Mouse (Mus musculus): ENCODE measurements at regions not wholly inside any gene's neighbourhood (a gene's known extent, or its start where the extent isn't known, plus 50 kb on each side); places are given as distances from the start of the nearest gene placed in this dataset.

DNA sequence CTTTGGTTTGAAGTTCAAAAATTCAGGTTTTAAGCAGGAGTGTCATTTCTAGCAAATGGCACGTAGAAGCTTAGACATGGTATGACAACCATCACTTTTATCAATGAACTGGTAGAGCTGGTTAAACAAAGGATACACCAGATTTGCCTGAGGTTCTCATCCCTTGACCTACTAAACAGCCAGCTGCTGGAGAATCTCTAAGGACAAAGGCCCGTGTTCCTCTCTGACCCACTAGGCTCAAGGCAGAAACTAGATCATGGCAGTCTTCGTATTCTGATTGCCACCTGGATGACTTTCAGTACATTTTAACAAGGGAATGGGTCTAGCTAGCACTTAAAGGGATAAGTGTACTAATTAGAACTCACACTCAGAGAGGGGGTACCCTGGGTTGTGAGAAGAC, 155.2 kb upstream of the Bcl6 start:
- Histone ChIP-seq H3K27ac (replicated peaks) (no peak overlapping the region), H3K36me3 (no peaks in the 10 kb centered on the region), H3K27me3 (ENCODE audit: low read depth, poor library complexity, severe bottlenecking) (no peaks in the 10 kb centered on the region), H3K9me3 (replicated peaks) (no peaks in the 10 kb centered on the region), H3K4me3 (no peak overlapping the region), H3K4me1 (no peaks in the 10 kb centered on the region)
- WGBS: 89% methylated on average over 3 of the region's 3 CpGs
- DNase-seq (ENCODE audit: low spot score): no peak

GRCm38 (mm10) chr16:24142915-24143541, 154.4 kb upstream of the Bcl6 start:
- H3K27ac ChIP-seq (replicated peaks): no peak overlapping the region
- no peaks in the 10 kb centered on the region for H3K9me3 ChIP-seq (replicated peaks)
- WGBS: 79% methylated on average over 5 of the region's 5 CpGs
- no peak for DNase-seq (ENCODE audit: low spot score)
- no peaks in the 10 kb centered on the region for H3K36me3 ChIP-seq
- H3K4me3 ChIP-seq: no peak overlapping the region
- no peaks in the 10 kb centered on the region for H3K4me1 ChIP-seq
- H3K27me3 ChIP-seq (ENCODE audit: low read depth, poor library complexity, severe bottlenecking): no peaks in the 10 kb centered on the region

- Histone ChIP-seq H3K36me3 (no peaks in the 10 kb centered on the region), H3K27ac (replicated peaks) (no peak overlapping the region), H3K9me3 (replicated peaks) (no peaks in the 10 kb centered on the region), H3K4me1 (peaks cover 8% of the 10 kb centered on the region), H3K4me3 (no peak overlapping the region), H3K27me3 (ENCODE audit: low read depth, poor library complexity, severe bottlenecking) (no peaks in the 10 kb centered on the region)
- WGBS: 84% methylated on average over 3 of the region's 3 CpGs
- no peak for DNase-seq (ENCODE audit: low spot score)
Observed at GRCm38 (mm10) chr16:24139109-24139508, 150.5 kb upstream of the Bcl6 start.

DNA sequence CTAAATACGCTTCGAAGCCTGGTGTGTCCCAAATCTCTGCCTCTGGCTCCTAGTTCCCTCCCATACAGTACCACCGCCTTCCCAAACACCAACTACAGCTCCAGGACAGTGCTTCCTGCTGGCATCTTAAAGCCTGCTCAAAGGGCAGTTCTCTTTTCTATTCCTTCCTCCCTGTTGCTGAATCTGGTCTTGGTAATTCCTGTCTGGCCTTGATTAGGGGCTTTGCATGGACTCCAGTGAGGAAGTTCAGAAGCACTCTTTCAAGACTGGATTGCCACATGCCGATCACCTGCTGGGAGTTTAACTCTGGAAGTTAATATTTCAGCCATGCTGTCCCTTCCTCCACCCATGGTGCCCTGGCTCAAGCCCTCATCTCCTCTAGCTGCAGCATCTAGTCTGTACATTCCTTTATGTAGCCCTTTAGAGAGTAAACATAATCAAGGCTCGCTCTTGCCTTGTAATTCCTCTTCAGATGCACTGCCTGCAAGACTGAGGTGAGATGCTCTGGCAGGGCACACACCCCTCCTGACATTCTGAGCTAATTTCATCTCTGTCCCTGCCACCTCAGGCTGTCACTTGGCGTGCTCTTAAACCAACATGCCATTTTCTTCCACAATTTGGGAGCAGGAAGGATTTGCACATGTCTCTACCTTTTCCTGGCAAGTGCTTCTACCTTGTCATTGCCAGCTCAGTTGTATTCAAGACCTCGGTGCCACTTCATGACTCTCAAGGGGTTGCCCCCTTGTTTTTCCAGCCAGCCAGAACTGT, 148.8 kb upstream of the Bcl6 start:
- Histone ChIP-seq H3K4me3 (no peak overlapping the region), H3K9me3 (replicated peaks) (no peaks in the 10 kb centered on the region), H3K36me3 (no peaks in the 10 kb centered on the region), H3K4me1 (peaks cover 15% of the 10 kb centered on the region), H3K27ac (replicated peaks) (no peak overlapping the region), H3K27me3 (ENCODE audit: low read depth, poor library complexity, severe bottlenecking) (no peaks in the 10 kb centered on the region)
- WGBS: 79% methylated on average over 7 of the region's 7 CpGs
- no peak for DNase-seq (ENCODE audit: low spot score)

- Histone ChIP-seq H3K4me1 (peaks cover 15% of the 10 kb centered on the region), H3K27me3 (ENCODE audit: low read depth, poor library complexity, severe bottlenecking) (no peaks in the 10 kb centered on the region), H3K9me3 (replicated peaks) (no peaks in the 10 kb centered on the region), H3K4me3 (no peak overlapping the region), H3K36me3 (no peaks in the 10 kb centered on the region), H3K27ac (replicated peaks) (no peak overlapping the region)
- no peak for DNase-seq (ENCODE audit: low spot score)
- 74% methylated on average over 5 of the region's 5 CpGs for WGBS
Observed at GRCm38 (mm10) chr16:24136483-24137148, 148.0 kb upstream of the Bcl6 start.

- 96% methylated on average over 5 of the region's 5 CpGs for WGBS
Observed at GRCm38 (mm10) chr16:24135841-24136240, 147.2 kb upstream of the Bcl6 start.

DNA sequence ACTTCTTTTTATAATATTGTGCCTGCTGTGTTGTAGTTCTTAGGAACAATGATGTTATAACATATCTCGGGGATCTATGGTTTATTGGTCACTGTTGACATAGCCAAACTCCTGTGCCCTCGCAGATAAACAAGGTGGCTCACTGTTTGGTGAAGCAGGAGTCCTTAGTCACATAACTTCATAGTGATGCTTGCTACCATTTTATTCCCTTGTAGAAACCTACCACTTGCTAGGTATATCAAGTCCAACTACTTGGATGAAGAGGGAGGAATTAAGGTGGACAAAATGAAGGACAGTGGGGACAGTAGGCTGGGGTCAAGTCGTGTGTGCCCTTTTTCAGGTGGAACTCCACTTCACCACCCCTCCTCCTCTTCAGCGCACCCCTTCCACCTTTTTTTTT, 146.7 kb upstream of the Bcl6 start:
- no peak overlapping the region for H3K4me3 ChIP-seq
- DNase-seq (ENCODE audit: low spot score): no peak
- 96% methylated on average over 4 of the region's 4 CpGs for WGBS
- no peak overlapping the region for H3K27ac ChIP-seq (replicated peaks)
- no peaks in the 10 kb centered on the region for H3K9me3 ChIP-seq (replicated peaks)
- no peaks in the 10 kb centered on the region for H3K27me3 ChIP-seq (ENCODE audit: low read depth, poor library complexity, severe bottlenecking)
- peaks cover 15% of the 10 kb centered on the region for H3K4me1 ChIP-seq
- H3K36me3 ChIP-seq: no peaks in the 10 kb centered on the region

More at GRCm38 (mm10) chr16:24135841-24136240, 147.2 kb upstream of the Bcl6 start:
- no peak overlapping the region for H3K27ac ChIP-seq (replicated peaks)
- H3K36me3 ChIP-seq: no peaks in the 10 kb centered on the region
- H3K4me3 ChIP-seq: no peak overlapping the region
- no peaks in the 10 kb centered on the region for H3K9me3 ChIP-seq (replicated peaks)
- H3K27me3 ChIP-seq (ENCODE audit: low read depth, poor library complexity, severe bottlenecking): no peaks in the 10 kb centered on the region
- DNase-seq (ENCODE audit: low spot score): no peak
- H3K4me1 ChIP-seq: peaks cover 15% of the 10 kb centered on the region

- Histone ChIP-seq H3K27ac (replicated peaks) (no peak overlapping the region), H3K9me3 (replicated peaks) (no peaks in the 10 kb centered on the region), H3K36me3 (no peaks in the 10 kb centered on the region), H3K4me3 (no peak overlapping the region), H3K27me3 (ENCODE audit: low read depth, poor library complexity, severe bottlenecking) (no peaks in the 10 kb centered on the region), H3K4me1 (peaks cover 15% of the 10 kb centered on the region)
- no peak for DNase-seq (ENCODE audit: low spot score)
- WGBS: 85% methylated on average over 4 of the region's 4 CpGs
Observed at GRCm38 (mm10) chr16:24134486-24135050, 145.9 kb upstream of the Bcl6 start.

DNA sequence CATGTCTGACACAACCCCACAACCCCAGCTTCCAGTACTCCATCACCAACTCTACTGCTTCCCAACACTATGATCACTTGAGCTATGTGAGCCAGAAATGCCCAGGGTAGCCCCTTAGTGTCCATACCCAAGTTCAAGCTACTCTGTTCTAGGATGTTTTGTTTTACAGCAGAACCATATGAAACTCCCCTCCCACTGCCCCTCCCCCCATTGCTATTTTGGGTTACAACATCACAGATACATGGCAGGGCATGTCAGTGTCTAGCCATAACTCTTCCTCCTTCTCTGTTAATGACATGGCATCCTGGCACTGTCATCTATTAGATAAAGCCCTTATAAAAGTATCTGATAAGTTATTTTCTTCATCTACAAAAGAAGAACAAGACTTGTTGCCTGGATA, 142.0 kb upstream of the Bcl6 start:
- DNase-seq (ENCODE audit: low spot score): no peak
- H3K27me3 ChIP-seq (ENCODE audit: low read depth, poor library complexity, severe bottlenecking): no peaks in the 10 kb centered on the region
- no peak overlapping the region for H3K27ac ChIP-seq (replicated peaks)
- peaks cover 18% of the 10 kb centered on the region for H3K4me1 ChIP-seq
- no peaks in the 10 kb centered on the region for H3K36me3 ChIP-seq
- no peaks in the 10 kb centered on the region for H3K9me3 ChIP-seq (replicated peaks)
- no peak overlapping the region for H3K4me3 ChIP-seq

DNA sequence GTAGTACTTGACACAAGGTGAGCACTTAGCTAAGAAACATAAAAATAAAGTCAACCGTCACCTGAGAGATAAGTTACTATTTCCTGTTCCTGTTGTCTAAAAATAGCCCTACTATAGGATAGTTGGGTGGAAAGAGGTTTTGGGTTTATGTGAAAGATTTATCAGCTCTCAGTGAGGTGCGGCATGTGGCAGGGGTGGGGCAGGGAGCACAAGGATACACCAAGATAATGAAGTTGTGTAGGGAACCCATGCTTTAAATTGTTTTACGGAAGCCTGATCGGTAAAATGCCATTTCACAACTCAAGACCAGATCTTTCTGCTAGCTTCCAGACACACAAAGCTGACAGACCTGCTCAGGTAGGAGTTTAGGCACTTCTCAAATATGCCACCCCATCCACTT, 141.0 kb upstream of the Bcl6 start:
- H3K9me3 ChIP-seq (replicated peaks): no peaks in the 10 kb centered on the region
- H3K36me3 ChIP-seq: no peaks in the 10 kb centered on the region
- H3K27ac ChIP-seq (replicated peaks): no peak overlapping the region
- H3K27me3 ChIP-seq (ENCODE audit: low read depth, poor library complexity, severe bottlenecking): no peaks in the 10 kb centered on the region
- peaks cover 18% of the 10 kb centered on the region for H3K4me1 ChIP-seq
- 96% methylated on average over 4 of the region's 4 CpGs for WGBS
- DNase-seq (ENCODE audit: low spot score): no peak
- H3K4me3 ChIP-seq: no peak overlapping the region

- H3K4me1 ChIP-seq: peaks cover 10% of the 10 kb centered on the region
- H3K36me3 ChIP-seq: no peaks in the 10 kb centered on the region
- H3K4me3 ChIP-seq: no peak overlapping the region
- no peak for DNase-seq (ENCODE audit: low spot score)
- H3K9me3 ChIP-seq (replicated peaks): no peaks in the 10 kb centered on the region
- 38% methylated on average over 3 of the region's 3 CpGs for WGBS
- H3K27me3 ChIP-seq (ENCODE audit: low read depth, poor library complexity, severe bottlenecking): no peaks in the 10 kb centered on the region
- H3K27ac ChIP-seq (replicated peaks): no peak overlapping the region
Observed at GRCm38 (mm10) chr16:24128566-24128965, 139.9 kb upstream of the Bcl6 start.

GRCm38 (mm10) chr16:24124766-24125165, 136.1 kb upstream of the Bcl6 start:
- no peak for DNase-seq (ENCODE audit: low spot score)
- WGBS: 91% methylated on average over 5 of the region's 5 CpGs
- peaks cover 8% of the 10 kb centered on the region; the same call in 1 of the 2 replicates for H3K4me1 ChIP-seq
- H3K4me3 ChIP-seq: no peak overlapping the region
- H3K27ac ChIP-seq (replicated peaks): no peak overlapping the region
- no peaks in the 10 kb centered on the region for H3K27me3 ChIP-seq (ENCODE audit: low read depth, poor library complexity, severe bottlenecking)
- H3K9me3 ChIP-seq (replicated peaks): no peaks in the 10 kb centered on the region
- no peaks in the 10 kb centered on the region for H3K36me3 ChIP-seq

DNA sequence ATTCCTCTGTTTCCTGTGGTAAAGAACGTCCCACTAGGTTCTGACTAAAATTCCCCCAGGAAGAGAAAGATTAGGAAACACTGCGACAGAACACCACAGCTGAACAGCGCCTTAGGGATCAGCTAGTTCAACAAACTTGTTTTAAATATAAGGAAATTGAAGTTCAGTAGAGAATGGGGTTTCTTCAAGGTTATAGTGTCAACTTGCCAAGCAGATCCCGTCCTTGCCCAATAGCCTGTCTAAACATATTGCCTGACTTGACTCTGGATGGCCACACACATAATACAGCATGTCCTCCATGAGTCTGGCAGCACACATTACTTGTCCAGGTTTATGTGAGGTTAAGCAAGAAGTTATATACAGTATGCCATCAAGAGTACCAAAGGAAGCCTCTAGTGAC, 135.4 kb upstream of the Bcl6 start:
- no peak for DNase-seq (ENCODE audit: low spot score)
- Histone ChIP-seq H3K4me3 (no peak overlapping the region), H3K27me3 (ENCODE audit: low read depth, poor library complexity, severe bottlenecking) (no peaks in the 10 kb centered on the region), H3K27ac (replicated peaks) (no peak overlapping the region), H3K9me3 (replicated peaks) (no peaks in the 10 kb centered on the region), H3K4me1 (peaks cover 8% of the 10 kb centered on the region; the same call in 1 of the 2 replicates), H3K36me3 (no peaks in the 10 kb centered on the region)
- 83% methylated on average over 4 of the region's 4 CpGs for WGBS

Data from midbrain, embryonic 10.5 days (tissue).